Mouse (Mus musculus): ENCODE measurements around the gene Amigo2. TPM values are rescaled to one million over a fixed set of nuclear protein-coding genes. Genes with fewer than 3 reads are reported as not detected.

The Amigo2 gene
- polyA plus RNA-seq, 1 experiment: 1.8 TPM

- no peak overlapping the region for H3K27ac ChIP-seq (ENCODE audit: control insufficient read depth, insufficient read depth, low read depth, low read length, poor library complexity)
- no peaks in the 10 kb centered on the region for H3K4me1 ChIP-seq (ENCODE audit: control insufficient read depth, insufficient read depth, low read length)
- 77% methylated on average over 3 of the region's 3 CpGs for WGBS
- no peak overlapping the region for H3K4me3 ChIP-seq (replicated peaks; ENCODE audit: control insufficient read depth, low read depth, low read length)
- TF ChIP-seq CTCF (IDR thresholded peaks at IDR 0.05; ENCODE audit: control insufficient read depth, insufficient read depth, low read length) (no peak), POLR2A (IDR thresholded peaks at IDR 0.05; ENCODE audit: borderline replicate concordance, control insufficient read depth, low read depth, low read length) (no peak)
Observed at GRCm38 (mm10) chr15:97204889-97205288, 42.2 kb downstream of the Amigo2 start.

- TF ChIP-seq POLR2A (IDR thresholded peaks at IDR 0.05; ENCODE audit: borderline replicate concordance, control insufficient read depth, low read depth, low read length) (no peak), CTCF (IDR thresholded peaks at IDR 0.05; ENCODE audit: control insufficient read depth, insufficient read depth, low read length) (no peak)
- Histone ChIP-seq H3K4me3 (replicated peaks; ENCODE audit: control insufficient read depth, low read depth, low read length) (no peak overlapping the region), H3K27ac (ENCODE audit: control insufficient read depth, insufficient read depth, low read depth, low read length, poor library complexity) (no peak overlapping the region), H3K4me1 (ENCODE audit: control insufficient read depth, insufficient read depth, low read length) (no peaks in the 10 kb centered on the region)
- 37% methylated on average over 7 of the region's 7 CpGs for WGBS
Observed at GRCm38 (mm10) chr15:97196644-97197043, 50.4 kb downstream of the Amigo2 start.

GRCm38 (mm10) chr15:97195628-97196027, 51.5 kb downstream of the Amigo2 start:
- 0% methylated on average over 1 of the region's 1 CpGs for WGBS

More at GRCm38 (mm10) chr15:97195628-97196027, 51.5 kb downstream of the Amigo2 start:
- H3K4me3 ChIP-seq (replicated peaks; ENCODE audit: control insufficient read depth, low read depth, low read length): no peak overlapping the region
- no peaks in the 10 kb centered on the region for H3K4me1 ChIP-seq (ENCODE audit: control insufficient read depth, insufficient read depth, low read length)
- TF ChIP-seq CTCF (IDR thresholded peaks at IDR 0.05; ENCODE audit: control insufficient read depth, insufficient read depth, low read length) (no peak), POLR2A (IDR thresholded peaks at IDR 0.05; ENCODE audit: borderline replicate concordance, control insufficient read depth, low read depth, low read length) (no peak)
- H3K27ac ChIP-seq (ENCODE audit: control insufficient read depth, insufficient read depth, low read depth, low read length, poor library complexity): no peak overlapping the region

Other genes with a start within 250 kb of the Amigo2 start
- 10.4 TPM in 1 of 2 replicates, not detected in the other for gene Slc38a4, start 191.3 kb downstream of the Amigo2 start, polyA plus RNA-seq (2011; ENCODE audit: insufficient read depth, insufficient read length, low replicate concordance, missing spikeins)
- 13.6 and 19.7 TPM in 2 replicates for gene Pced1b, start 180 bp downstream of the Amigo2 start, polyA plus RNA-seq (2011; ENCODE audit: insufficient read depth, insufficient read length, low replicate concordance, missing spikeins)